Mouse (Mus musculus) CH12.LX (cell line): Measurements from ENCODE around the gene Heatr5a.

Source experiments
- CHD1 ChIP-seq: IDR thresholded peaks from 2 replicates; pipeline ENCODE4 v1.6.1; 2012; ENCODE audit warnings: low read depth, low read length, improper control_type of control experiment, inconsistent platforms
- CTCF ChIP-seq, 2 experiments: IDR thresholded peaks in 1 of 2; conservative IDR thresholded peaks in 1 of 2; 2 replicates each; pipeline ENCODE4 v1.5.1; 2011 to 2012; ENCODE audit warnings: low read depth in 2 of 2, low read length in 2 of 2, improper control_type of control experiment in 1 of 2, inconsistent platforms in 1 of 2, mild to moderate bottlenecking in 1 of 2, moderate library complexity in 1 of 2
- JUND ChIP-seq: conservative IDR thresholded peaks from 2 replicates; pipeline ENCODE4 v1.6.1; 2011; ENCODE audit warnings: low read depth, low read length, improper control_type of control experiment
- KAT2A ChIP-seq: IDR thresholded peaks from 2 replicates; pipeline ENCODE4 v1.6.1; 2012; ENCODE audit warnings: low read length, improper control_type of control experiment, inconsistent platforms; ENCODE audit not compliant: insufficient replicate concordance
- MXI1 ChIP-seq: IDR thresholded peaks from 2 replicates; pipeline ENCODE4 v1.6.1; 2011; ENCODE audit warnings: mild to moderate bottlenecking, low read depth, low read length, improper control_type of control experiment
- POLR2A ChIP-seq: IDR thresholded peaks from 2 replicates; pipeline ENCODE4 v1.6.1; 2011; ENCODE audit warnings: low read depth, mild to moderate bottlenecking, improper control_type of control experiment, low read length
- POLR2AphosphoS2 ChIP-seq: IDR thresholded peaks from 2 replicates; pipeline ENCODE4 v1.6.1; 2011; ENCODE audit warnings: low read depth, low read length, improper control_type of control experiment
- USF1 ChIP-seq: IDR thresholded peaks from 2 replicates; pipeline ENCODE4 v1.6.1; 2014; ENCODE audit warnings: low read depth, mild to moderate bottlenecking, inconsistent platforms, low read length, improper control_type of control experiment
- ZMIZ1 ChIP-seq: IDR thresholded peaks from 2 replicates; pipeline ENCODE4 v1.6.1; 2012; ENCODE audit warnings: low read depth, mild to moderate bottlenecking, inconsistent platforms, low read length, improper control_type of control experiment

DNA sequence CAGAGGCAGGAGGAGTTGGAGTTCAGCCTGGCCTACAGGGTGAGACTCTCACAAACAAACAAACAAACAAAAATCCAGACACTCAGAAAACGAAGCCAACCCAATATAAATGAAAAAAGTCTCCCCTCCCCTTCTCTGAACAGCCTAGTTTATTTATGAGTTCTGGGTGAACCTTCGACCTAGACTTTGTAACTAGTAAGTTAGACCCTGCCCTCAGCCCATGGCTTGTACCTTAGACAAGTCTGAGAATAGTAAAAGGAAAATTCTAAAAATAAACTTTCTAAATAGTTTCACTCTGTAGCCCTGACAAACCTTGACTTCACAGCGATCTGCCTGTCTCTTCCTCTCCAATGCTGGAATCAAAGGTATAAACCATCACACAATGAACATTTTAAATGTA lies 101.6 kb downstream of the Heatr5a start:
- no peak for TF ChIP-seq POLR2A
- TF ChIP-seq CTCF (conservative IDR thresholded peaks at IDR 0.05 in 1 of 2, IDR thresholded peaks at IDR 0.05 in 1 of 2; ENCODE audit: low read depth in 2 of 2, low read length in 2 of 2): no peak
- TF ChIP-seq JUND: no peak
- no peak for TF ChIP-seq USF1
- no peak for TF ChIP-seq CHD1
- TF ChIP-seq POLR2AphosphoS2: no peak
- no peak for TF ChIP-seq ZMIZ1
- TF ChIP-seq MXI1: no peak
- TF ChIP-seq KAT2A: no peak
